Mouse (Mus musculus): Measurements from ENCODE around the gene 5730455P16Rik. TPM values are rescaled to one million over a fixed set of nuclear protein-coding genes. Genes with fewer than 3 reads are reported as not detected.

The 5730455P16Rik gene
- 10 to 100 TPM; 14.7 to 15.9 TPM for polyA plus RNA-seq (2017; shearing (Covaris generic))

GRCm38 (mm10) chr11:80377712-80378451 is at the start of gene 5730455P16Rik:
5730455P16Rik (minus strand) TSS chr11:80378034.

GRCm38 (mm10) chr11:80383019-80383625 is 5.3 kb upstream of the 5730455P16Rik start, which contains the start of gene Zfp207:
Zfp207 (plus strand) TSS chr11:80383279.

Other genes starting within 250 kb of the 5730455P16Rik start
- gene Tefm, start 235.9 kb downstream of the 5730455P16Rik start, polyA plus RNA-seq (2017; shearing (Covaris generic)), result 10 to 100 TPM; 15.0 to 19.7 TPM
- gene Adap2, start 223.9 kb downstream of the 5730455P16Rik start, polyA plus RNA-seq (2017; shearing (Covaris generic)), result under 1 TPM; 0.17 to 0.42 TPM
- gene Rnf135, start 194.2 kb downstream of the 5730455P16Rik start, polyA plus RNA-seq (2017; shearing (Covaris generic)), result 10 to 100 TPM in 1 of 2 experiments, 1 to 10 TPM in 1; 9.7 to 19.0 TPM
- 10 to 100 TPM; 53.4 to 59.7 TPM for gene Rhot1, start 169.0 kb downstream of the 5730455P16Rik start, polyA plus RNA-seq (2017; shearing (Covaris generic))
- 1 to 10 TPM; 6.8 to 7.0 TPM for gene Rhbdl3, start 77.1 kb downstream of the 5730455P16Rik start, polyA plus RNA-seq (2017; shearing (Covaris generic))
- gene Zfp207, start 5.2 kb upstream of the 5730455P16Rik start, polyA plus RNA-seq (2017; shearing (Covaris generic)), result 100 to 1,000 TPM; 206 to 212 TPM
- 100 to 1,000 TPM; 129 to 133 TPM for gene Psmd11, start 50.6 kb upstream of the 5730455P16Rik start, polyA plus RNA-seq (2017; shearing (Covaris generic))
- gene Cdk5r1, start 99.0 kb upstream of the 5730455P16Rik start, polyA plus RNA-seq (2017; shearing (Covaris generic)), result under 1 TPM; 0.39 to 0.83 TPM